Mouse (Mus musculus) brain, embryonic 18.5 days (tissue): ENCODE results near the gene Wdfy1.

ENCODE experiments used
- DNase-seq: peaks from one replicate; pipeline ENCODE4 v3.0.0-alpha.2; 2012; ENCODE audit warnings: low read depth, low spot score

Gene Wdfy1

GRCm38 (mm10) chr1:79711147-79712126 is 64.5 kb downstream of the Wdfy1 start:
- no peak for DNase-seq

DNA sequence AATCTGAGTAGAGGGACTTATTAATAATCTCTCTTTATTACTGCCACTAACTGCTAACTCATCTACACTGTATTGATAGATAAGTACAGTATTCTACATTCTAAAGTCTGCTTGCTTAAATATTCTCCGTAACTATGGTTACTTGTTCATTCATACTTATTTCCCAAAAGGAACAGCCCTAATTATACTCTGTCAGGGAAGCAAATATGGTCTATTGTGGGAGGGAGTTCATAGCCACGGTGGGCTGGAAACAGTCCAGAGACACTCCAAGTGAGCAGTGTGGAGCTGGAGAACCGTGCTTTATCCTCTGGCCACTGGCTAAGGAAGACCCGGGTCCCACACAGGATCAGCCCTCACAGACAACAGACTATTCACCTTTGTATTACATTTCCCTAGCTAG is 65.3 kb downstream of the Wdfy1 start:
- DNase-seq, result no peak

GRCm38 (mm10) chr1:79710216-79710615 is 65.7 kb downstream of the Wdfy1 start:
- no peak for DNase-seq

DNA sequence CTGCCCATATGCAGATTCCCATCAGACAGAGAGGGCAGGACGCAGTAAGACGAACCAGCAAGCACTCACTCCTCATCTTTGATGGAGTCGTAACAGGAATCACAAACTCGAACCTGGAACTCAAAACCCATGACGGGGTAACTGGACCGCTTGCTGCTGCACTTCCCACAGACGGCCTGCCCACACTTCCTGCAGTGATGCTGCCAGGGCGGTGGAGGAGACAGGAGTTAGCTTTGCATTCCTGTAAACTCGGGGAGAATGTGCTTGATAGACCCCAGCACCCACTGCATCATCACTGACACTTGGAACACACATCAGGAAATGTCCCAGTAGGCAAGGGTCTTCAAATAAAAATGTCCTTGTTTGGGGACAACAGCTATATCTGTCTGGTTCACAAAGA is 68.6 kb downstream of the Wdfy1 start:
- no peak for DNase-seq

- DNase-seq, result no peak
These were observed 69.2 kb downstream of the Wdfy1 start for GRCm38 (mm10) chr1:79706707-79707106.

DNA sequence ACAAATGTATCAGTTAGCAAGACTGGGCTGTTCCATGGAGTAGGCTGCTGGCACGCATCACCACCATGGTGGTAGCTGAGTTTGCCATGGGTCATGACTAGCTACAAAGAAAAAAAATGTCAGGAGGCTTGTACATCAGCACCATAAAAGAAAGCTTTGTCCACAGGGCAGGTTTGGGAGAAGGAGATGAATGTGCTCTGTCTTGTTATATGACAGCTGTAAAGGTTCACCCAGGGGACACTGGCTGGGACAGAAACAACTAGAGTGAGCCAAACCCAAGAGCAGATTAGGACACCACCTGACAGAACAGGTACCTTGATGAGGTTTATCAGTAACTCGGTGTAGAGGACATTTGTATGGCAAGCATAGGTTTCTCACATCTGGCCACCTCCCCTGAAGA is 71.3 kb downstream of the Wdfy1 start:
- DNase-seq, result no peak

GRCm38 (mm10) chr1:79703520-79703919 is 72.4 kb downstream of the Wdfy1 start:
- no peak for DNase-seq

DNA sequence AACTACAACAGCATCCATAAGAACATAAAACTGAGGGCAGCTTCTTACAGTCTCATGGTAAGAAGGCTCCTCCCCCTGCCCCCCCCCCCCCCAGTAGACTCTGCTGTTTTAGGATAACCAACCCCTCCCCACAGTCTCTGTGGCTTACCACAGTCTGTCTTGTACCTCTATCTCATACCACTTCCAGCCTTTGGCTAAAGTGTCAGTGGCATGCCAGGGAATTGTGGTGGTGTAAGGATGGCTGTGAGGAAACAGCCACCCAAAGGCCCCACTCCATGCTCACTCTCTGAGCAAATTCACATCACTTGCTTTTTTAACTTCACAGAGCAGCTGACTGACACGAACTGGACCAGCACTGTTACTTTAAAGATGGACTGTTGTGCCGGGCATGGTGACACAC is 77.4 kb downstream of the Wdfy1 start:
- no peak for DNase-seq

GRCm38 (mm10) chr1:79697382-79697781 is 78.6 kb downstream of the Wdfy1 start:
- peak; percentile 45 for DNase-seq

DNA sequence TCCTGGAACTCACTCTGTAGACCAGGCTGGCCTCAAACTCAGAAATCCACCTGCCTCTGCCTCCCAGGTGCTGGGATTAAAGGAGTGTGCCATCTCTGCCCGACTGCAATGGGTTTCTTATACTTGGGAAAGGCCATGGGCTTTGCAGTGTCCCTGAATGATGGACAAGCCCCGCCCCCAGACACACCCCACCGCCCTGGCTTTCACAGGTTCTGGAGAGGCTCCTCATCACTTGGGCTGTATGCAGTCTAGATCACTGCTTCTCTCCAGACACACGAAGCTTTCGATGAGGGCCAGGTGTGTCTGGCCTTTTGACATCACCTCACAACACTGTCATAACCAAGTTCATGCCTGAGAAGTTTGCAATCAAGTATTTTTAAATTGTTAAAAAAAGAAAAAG is 79.0 kb downstream of the Wdfy1 start:
- DNase-seq, result no peak

GRCm38 (mm10) chr1:79692482-79692881 is 83.5 kb downstream of the Wdfy1 start:
- DNase-seq, result no peak

- no peak for DNase-seq
These were observed 88.7 kb downstream of the Wdfy1 start for GRCm38 (mm10) chr1:79687254-79687653.

GRCm38 (mm10) chr1:79684027-79684426 is 91.9 kb downstream of the Wdfy1 start:
- DNase-seq, result no peak

DNA sequence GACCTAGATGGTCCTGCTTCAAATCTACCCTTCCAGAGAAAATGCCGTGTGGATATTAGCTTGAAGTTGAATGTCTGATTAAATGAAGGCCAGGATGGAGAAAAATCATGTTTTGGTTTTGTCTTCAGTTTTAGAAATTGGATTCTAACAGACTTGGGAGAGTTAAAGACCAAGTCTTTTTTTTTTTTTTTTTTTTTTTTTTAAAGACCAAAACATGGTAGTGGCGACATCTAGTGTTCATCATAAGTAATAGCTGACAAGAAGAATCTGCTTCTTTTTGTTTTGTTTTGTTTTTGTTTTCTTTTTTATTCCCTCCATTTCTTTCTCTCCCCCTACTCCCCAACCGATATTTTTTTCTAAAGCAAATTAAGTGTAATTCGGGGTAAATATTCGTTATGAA is 93.0 kb downstream of the Wdfy1 start:
- DNase-seq, result no peak

- no peak for DNase-seq
These were observed 95.2 kb downstream of the Wdfy1 start for GRCm38 (mm10) chr1:79680777-79681176.

- DNase-seq, result no peak
These were observed 97.7 kb downstream of the Wdfy1 start for GRCm38 (mm10) chr1:79678117-79678684.

DNA sequence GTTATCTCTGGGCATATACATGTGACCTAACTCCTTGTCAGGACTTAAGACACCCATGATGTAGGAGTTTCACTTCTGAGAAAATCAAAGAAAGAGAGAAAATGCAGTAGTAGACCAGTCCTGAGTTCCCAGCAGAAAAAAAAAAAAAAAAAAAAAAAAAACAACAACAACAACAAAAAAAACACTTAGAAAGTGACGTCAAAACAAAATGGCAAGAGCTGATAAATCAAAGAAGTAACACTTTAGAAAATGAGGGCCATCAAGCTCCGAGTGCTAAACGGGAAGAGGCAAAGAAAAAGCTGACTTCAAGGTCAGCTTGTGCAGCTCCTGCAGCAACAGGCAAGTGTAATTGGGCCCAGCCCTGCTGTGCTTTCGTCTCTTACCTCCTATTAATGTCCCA is 100.2 kb downstream of the Wdfy1 start:
- no peak for DNase-seq

DNA sequence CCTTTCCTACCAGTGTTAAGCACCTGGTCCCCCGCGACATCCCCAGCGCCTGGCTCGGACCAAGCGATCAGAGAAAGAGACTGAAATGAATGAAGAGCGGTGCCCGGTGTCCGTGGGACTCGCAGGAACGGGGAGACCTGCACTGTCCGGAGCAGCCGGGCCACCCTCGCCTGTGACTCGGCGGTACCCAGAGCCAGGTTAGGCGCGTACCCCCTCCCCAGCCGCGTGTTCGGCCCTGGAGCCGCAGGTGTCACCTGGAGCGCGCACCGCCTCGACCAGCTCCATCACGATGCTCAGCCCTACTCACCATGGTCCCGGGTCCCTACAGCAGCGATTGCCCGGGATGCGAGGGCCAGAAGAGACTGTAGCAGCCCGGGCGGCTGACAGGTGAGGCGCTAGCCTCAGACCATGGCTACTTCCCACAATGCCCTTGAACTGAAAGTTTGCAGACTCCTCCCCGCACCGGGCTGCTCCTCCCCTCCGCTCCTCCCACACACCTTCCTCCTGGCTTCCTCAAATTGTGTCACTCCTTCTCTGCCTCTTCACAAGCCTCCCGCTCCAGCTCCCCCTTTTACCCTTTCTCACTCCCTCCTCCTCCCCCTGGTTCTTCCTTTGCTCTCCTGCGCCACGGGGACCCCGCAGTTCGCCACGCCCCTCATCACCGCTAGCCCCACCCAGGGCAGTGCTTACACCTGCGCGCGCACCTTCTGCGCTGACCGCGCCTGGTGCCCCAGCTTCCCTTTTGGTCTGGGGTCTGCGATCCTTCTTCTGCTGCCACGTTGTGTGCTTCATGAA is 104.2 kb downstream of the Wdfy1 start, which contains the start of gene Ap1s3:
TSS of gene Ap1s3 (minus strand) at position 430 of the 795 bp plus-strand sequence.
- DNase-seq, result no peak

DNA sequence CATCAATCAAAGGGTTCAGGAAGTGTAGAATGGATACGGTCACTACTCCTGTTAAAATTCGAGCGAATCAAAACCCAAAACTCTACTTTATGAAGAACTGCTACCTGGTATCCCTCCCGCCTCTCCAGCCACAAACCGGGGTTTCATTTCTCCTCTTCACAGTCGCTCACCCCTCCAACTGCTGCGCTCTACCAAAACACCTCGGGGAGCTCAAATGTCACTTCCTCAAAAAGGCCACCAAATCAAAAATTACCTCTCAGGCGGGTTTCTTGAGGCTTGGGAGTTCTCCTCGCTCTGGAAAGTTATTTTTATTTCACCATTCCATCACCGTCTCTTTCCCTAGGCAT is 104.8 kb downstream of the Wdfy1 start:
- DNase-seq, result no peak

DNA sequence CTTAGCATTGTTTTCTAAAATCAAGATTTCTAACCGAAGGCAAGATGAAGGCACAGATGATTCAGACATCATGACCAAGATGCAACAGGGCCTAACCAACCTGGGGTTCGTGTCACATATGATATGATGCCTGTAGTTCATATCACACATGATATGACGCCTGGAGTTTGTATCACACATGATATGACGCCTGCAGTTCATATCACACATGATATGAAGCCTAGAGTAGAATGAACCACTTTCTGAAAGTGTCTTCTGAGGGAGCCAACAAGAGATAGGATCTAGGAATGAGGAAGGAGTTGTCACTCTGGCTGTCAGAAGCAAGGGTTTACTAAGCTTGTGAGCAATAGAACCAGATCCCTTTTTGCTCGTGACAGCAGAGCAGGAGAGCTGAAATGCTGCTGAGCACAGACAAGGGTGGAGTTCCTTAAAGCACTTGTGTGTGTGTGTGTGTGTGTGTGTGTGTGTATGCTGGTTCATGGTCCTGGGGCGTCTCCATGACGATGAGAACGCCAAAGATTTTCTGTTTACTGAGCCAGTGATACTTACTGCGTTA is 106.4 kb downstream of the Wdfy1 start:
- no peak for DNase-seq

GRCm38 (mm10) chr1:79664911-79665310 is 111.0 kb downstream of the Wdfy1 start:
- DNase-seq, result no peak

DNA sequence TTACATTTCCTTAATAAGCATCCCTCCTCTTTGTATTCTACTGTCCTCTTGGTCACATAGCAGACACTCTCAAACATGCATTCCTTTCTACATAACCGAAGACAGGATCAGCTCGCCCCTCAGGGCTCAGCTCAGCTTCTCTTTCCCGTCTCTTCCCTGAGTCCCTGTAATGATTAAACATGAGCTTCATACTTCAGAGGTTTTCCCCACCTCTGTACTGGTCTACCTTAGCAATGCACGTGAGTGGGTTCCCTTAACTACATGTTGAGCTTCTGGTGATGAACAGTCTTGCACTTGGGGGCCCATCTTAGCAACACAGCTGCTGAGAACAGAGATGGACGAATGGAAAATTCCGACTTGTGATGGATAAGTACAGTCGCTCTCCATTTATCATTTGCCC is 116.3 kb downstream of the Wdfy1 start:
- no peak for DNase-seq
